Mouse (Mus musculus) liver (tissue): ENCODE data around the gene Cox6a1.

Experiments
- DNase-seq: peaks from one replicate; pipeline ENCODE4 v3.0.0-alpha.2; 2020; ENCODE audit warnings: mixed read lengths

Gene Cox6a1

GRCm38 (mm10) chr5:115300792-115301614 is 47.8 kb downstream of the Cox6a1 start, which contains the start of gene Dynll1:
Dynll1 (minus strand) TSS chr5:115300999.
- peak; percentile 99 for DNase-seq

- peak; percentile 68 for DNase-seq
Measured at GRCm38 (mm10) chr5:115300035-115300744, 48.6 kb downstream of the Cox6a1 start.

GRCm38 (mm10) chr5:115296347-115296746 is 52.4 kb downstream of the Cox6a1 start:
- DNase-seq = peak; percentile 60
